Mouse (Mus musculus) limb, embryonic 10.5 days (tissue): ENCODE data around the gene Lpar1. TPM values are rescaled to one million over a fixed set of nuclear protein-coding genes. Genes with fewer than 3 reads are reported as not detected.

ENCODE experiments used
- DNase-seq: peaks from one replicate; pipeline ENCODE4 v3.0.0-alpha.2; 2017; ENCODE audit warnings: low spot score
- H3K27ac ChIP-seq: fragments of 300-500 bp; sonication (generic); 2 replicates; pipeline ENCODE4 v1.5.1; 2016; ENCODE audit warnings: mild to moderate bottlenecking
- H3K27me3 ChIP-seq: fragments of 300-500 bp; sonication (generic); 2 replicates; pipeline ENCODE4 v1.6.1; 2016; ENCODE audit warnings: low read depth, mild to moderate bottlenecking; ENCODE audit not compliant: poor library complexity, severe bottlenecking
- H3K36me3 ChIP-seq: fragments of 300-500 bp; sonication (generic); 2 replicates; pipeline ENCODE4 v1.6.1; 2016; ENCODE audit warnings: mild to moderate bottlenecking, moderate library complexity
- H3K4me1 ChIP-seq: fragments of 300-500 bp; sonication (generic); 2 replicates; pipeline ENCODE4 v1.6.1; 2016
- H3K4me3 ChIP-seq: fragments of 300-500 bp; sonication (generic); 2 replicates; pipeline ENCODE4 v1.5.1; 2016; ENCODE audit warnings: mild to moderate bottlenecking, moderate library complexity
- H3K9me3 ChIP-seq: fragments of 300-500 bp; sonication (generic); replicated peaks from 2 replicates; pipeline ENCODE4 v1.6.1; 2016; ENCODE audit warnings: mild to moderate bottlenecking
- WGBS: fragments of 180-500 bp; shearing (Covaris S2); methylation state at CpG from one replicate; pipeline ENCODE4 v1.1.7; 2016; 5-methylcytosine and 5-hydroxymethylcytosine counted together
- polyA plus RNA-seq: library from polyadenylated mRNA; unstranded; fragments of >200 nt; fragmentation: Nextera tagmentation; extraction: Ambion mirVana; gene quantifications from 2 replicates; pipeline ENCODE4 v1.2.1, GENCODE M21; 2016

The Lpar1 gene
- polyA plus RNA-seq, 1 experiment from 2014 or later, result 253 TPM

GRCm38 (mm10) chr4:58519891-58520290, 33.8 kb downstream of the Lpar1 start:
- WGBS, result 86% methylated on average over 4 of the region's 4 CpGs

GRCm38 (mm10) chr4:58518215-58518988, 35.3 kb downstream of the Lpar1 start:
- Histone ChIP-seq H3K4me3 (no peak overlapping the region), H3K9me3 (no peaks in the 10 kb centered on the region), H3K4me1 (peaks cover 68% of the 10 kb centered on the region), H3K27ac (peak overlapping the region; percentile 42), H3K27me3 (no peaks in the 10 kb centered on the region), H3K36me3 (peaks cover 31% of the 10 kb centered on the region)
- peak; percentile 64 for DNase-seq
- WGBS, result 27% methylated on average over 9 of the region's 9 CpGs

More at GRCm38 (mm10) chr4:58519891-58520290, 33.8 kb downstream of the Lpar1 start:
- Histone ChIP-seq H3K36me3 (peaks cover 40% of the 10 kb centered on the region), H3K27me3 (no peaks in the 10 kb centered on the region), H3K9me3 (no peaks in the 10 kb centered on the region), H3K4me3 (no peak overlapping the region), H3K27ac (no peak overlapping the region), H3K4me1 (peaks cover 76% of the 10 kb centered on the region)
- DNase-seq, result peak; percentile 25

- peak; percentile 0 for DNase-seq
- H3K4me3 ChIP-seq, result no peak overlapping the region
- H3K4me1 ChIP-seq, result peaks cover 61% of the 10 kb centered on the region
- no peaks in the 10 kb centered on the region for H3K9me3 ChIP-seq
- 74% methylated on average over 3 of the region's 3 CpGs for WGBS
- H3K36me3 ChIP-seq, result peaks cover 35% of the 10 kb centered on the region
- H3K27ac ChIP-seq, result peak overlapping the region; percentile 37; the same call in 1 of the 2 replicates
- no peaks in the 10 kb centered on the region for H3K27me3 ChIP-seq
Measured at GRCm38 (mm10) chr4:58516810-58517209, 36.9 kb downstream of the Lpar1 start.

GRCm38 (mm10) chr4:58516221-58516620, 37.5 kb downstream of the Lpar1 start:
- 73% methylated on average over 5 of the region's 5 CpGs for WGBS
- peak; percentile 20 for DNase-seq
- H3K4me1 ChIP-seq, result peaks cover 55% of the 10 kb centered on the region
- H3K27me3 ChIP-seq, result no peaks in the 10 kb centered on the region
- no peak overlapping the region for H3K4me3 ChIP-seq
- H3K27ac ChIP-seq, result no peak overlapping the region
- H3K9me3 ChIP-seq, result no peaks in the 10 kb centered on the region
- peaks cover 36% of the 10 kb centered on the region for H3K36me3 ChIP-seq

GRCm38 (mm10) chr4:58511554-58511953, 42.1 kb downstream of the Lpar1 start:
- Histone ChIP-seq H3K27me3 (no peaks in the 10 kb centered on the region), H3K4me3 (no peak overlapping the region), H3K9me3 (no peaks in the 10 kb centered on the region), H3K27ac (no peak overlapping the region), H3K4me1 (peaks cover 43% of the 10 kb centered on the region), H3K36me3 (peaks cover 74% of the 10 kb centered on the region)
- DNase-seq, result no peak
- WGBS, result 88% methylated on average over 3 of the region's 3 CpGs

- 67% methylated on average over 7 of the region's 7 CpGs for WGBS
- Histone ChIP-seq H3K27me3 (no peaks in the 10 kb centered on the region), H3K36me3 (peaks cover 86% of the 10 kb centered on the region), H3K9me3 (no peaks in the 10 kb centered on the region), H3K4me3 (no peak overlapping the region), H3K27ac (no peak overlapping the region), H3K4me1 (peaks cover 62% of the 10 kb centered on the region)
- no peak for DNase-seq
Measured at GRCm38 (mm10) chr4:58508833-58509232, 44.9 kb downstream of the Lpar1 start.

- H3K4me1 ChIP-seq, result peaks cover 73% of the 10 kb centered on the region
Measured at GRCm38 (mm10) chr4:58507536-58507935, 46.2 kb downstream of the Lpar1 start.

GRCm38 (mm10) chr4:58506539-58507527, 46.9 kb downstream of the Lpar1 start:
- 94% methylated on average over 4 of the region's 4 CpGs for WGBS
- Histone ChIP-seq H3K4me3 (no peak overlapping the region), H3K36me3 (peaks cover 90% of the 10 kb centered on the region), H3K27me3 (no peaks in the 10 kb centered on the region), H3K27ac (no peak overlapping the region), H3K9me3 (no peaks in the 10 kb centered on the region), H3K4me1 (peaks cover 75% of the 10 kb centered on the region)
- no peak for DNase-seq

More at GRCm38 (mm10) chr4:58507536-58507935, 46.2 kb downstream of the Lpar1 start:
- Histone ChIP-seq H3K36me3 (peaks cover 90% of the 10 kb centered on the region), H3K4me3 (no peak overlapping the region), H3K27ac (no peak overlapping the region), H3K9me3 (no peaks in the 10 kb centered on the region), H3K27me3 (no peaks in the 10 kb centered on the region)
- DNase-seq, result no peak
- WGBS, result 88% methylated on average over 6 of the region's 6 CpGs

- no peak overlapping the region for H3K4me3 ChIP-seq
- peaks cover 87% of the 10 kb centered on the region for H3K4me1 ChIP-seq
- no peak overlapping the region for H3K27ac ChIP-seq
- WGBS, result 79% methylated on average over 2 of the region's 2 CpGs
- no peaks in the 10 kb centered on the region for H3K9me3 ChIP-seq
- DNase-seq, result no peak
- peaks cover 85% of the 10 kb centered on the region for H3K36me3 ChIP-seq
- H3K27me3 ChIP-seq, result no peaks in the 10 kb centered on the region
Measured at GRCm38 (mm10) chr4:58504250-58504649, 49.4 kb downstream of the Lpar1 start.

GRCm38 (mm10) chr4:58501012-58501777, 52.5 kb downstream of the Lpar1 start:
- Histone ChIP-seq H3K4me1 (peaks cover 92% of the 10 kb centered on the region), H3K4me3 (no peak overlapping the region), H3K9me3 (no peaks in the 10 kb centered on the region), H3K27me3 (no peaks in the 10 kb centered on the region), H3K27ac (peak overlapping the region; percentile 75), H3K36me3 (peaks cover 83% of the 10 kb centered on the region)
- 42% methylated on average over 21 of the region's 21 CpGs for WGBS
- peak; percentile 63 for DNase-seq

GRCm38 (mm10) chr4:58499831-58500230, 53.9 kb downstream of the Lpar1 start:
- 87% methylated on average over 3 of the region's 3 CpGs for WGBS

GRCm38 (mm10) chr4:58499241-58499640, 54.5 kb downstream of the Lpar1 start:
- peaks cover 75% of the 10 kb centered on the region for H3K4me1 ChIP-seq

More at GRCm38 (mm10) chr4:58499831-58500230, 53.9 kb downstream of the Lpar1 start:
- H3K27ac ChIP-seq, result no peak overlapping the region; the same call in 1 of the 2 replicates
- no peak overlapping the region for H3K4me3 ChIP-seq
- H3K4me1 ChIP-seq, result peaks cover 81% of the 10 kb centered on the region
- H3K36me3 ChIP-seq, result peaks cover 76% of the 10 kb centered on the region
- no peaks in the 10 kb centered on the region for H3K9me3 ChIP-seq
- H3K27me3 ChIP-seq, result no peaks in the 10 kb centered on the region
- no peak for DNase-seq

More at GRCm38 (mm10) chr4:58499241-58499640, 54.5 kb downstream of the Lpar1 start:
- no peaks in the 10 kb centered on the region for H3K9me3 ChIP-seq
- peaks cover 76% of the 10 kb centered on the region for H3K36me3 ChIP-seq
- H3K4me3 ChIP-seq, result no peak overlapping the region
- 72% methylated on average over 3 of the region's 3 CpGs for WGBS
- no peaks in the 10 kb centered on the region for H3K27me3 ChIP-seq
- DNase-seq, result no peak
- H3K27ac ChIP-seq, result no peak overlapping the region
